Mouse (Mus musculus): ENCODE data around the gene Otoa.
A peak's percentile ranks its signal among the peaks of the same experiment; 100 is the strongest.

The Otoa gene

DNA sequence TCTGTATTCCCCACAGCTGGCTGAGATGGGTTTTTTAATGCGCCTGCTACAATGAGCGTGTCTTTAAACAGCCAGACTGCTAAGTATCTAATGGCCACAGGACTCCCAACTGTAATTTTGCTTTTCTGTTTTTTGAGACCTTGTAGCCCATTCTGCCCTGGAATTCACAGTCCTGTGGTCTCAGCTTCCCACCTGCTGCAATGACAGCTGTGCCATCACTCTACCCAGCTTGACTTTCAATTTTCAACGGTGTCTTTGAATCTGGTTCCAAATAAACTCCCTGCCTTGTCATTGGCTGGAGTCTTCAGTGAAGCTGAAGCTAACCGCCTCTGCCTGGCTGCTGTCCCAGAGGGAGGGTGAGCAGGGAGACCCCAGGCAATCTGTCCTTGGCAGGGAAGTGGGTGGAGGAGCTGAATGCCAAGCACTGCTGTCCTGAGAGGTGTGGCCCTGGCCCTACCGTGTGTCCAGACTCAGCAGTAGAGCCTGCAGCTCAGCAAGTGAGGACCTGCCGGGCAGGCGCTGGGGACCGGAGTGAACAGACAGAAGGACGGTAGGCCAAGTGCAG is 1.6 kb downstream of the Otoa start:
- DNase-seq (ENCODE audit: low spot score) = no peak

DNA sequence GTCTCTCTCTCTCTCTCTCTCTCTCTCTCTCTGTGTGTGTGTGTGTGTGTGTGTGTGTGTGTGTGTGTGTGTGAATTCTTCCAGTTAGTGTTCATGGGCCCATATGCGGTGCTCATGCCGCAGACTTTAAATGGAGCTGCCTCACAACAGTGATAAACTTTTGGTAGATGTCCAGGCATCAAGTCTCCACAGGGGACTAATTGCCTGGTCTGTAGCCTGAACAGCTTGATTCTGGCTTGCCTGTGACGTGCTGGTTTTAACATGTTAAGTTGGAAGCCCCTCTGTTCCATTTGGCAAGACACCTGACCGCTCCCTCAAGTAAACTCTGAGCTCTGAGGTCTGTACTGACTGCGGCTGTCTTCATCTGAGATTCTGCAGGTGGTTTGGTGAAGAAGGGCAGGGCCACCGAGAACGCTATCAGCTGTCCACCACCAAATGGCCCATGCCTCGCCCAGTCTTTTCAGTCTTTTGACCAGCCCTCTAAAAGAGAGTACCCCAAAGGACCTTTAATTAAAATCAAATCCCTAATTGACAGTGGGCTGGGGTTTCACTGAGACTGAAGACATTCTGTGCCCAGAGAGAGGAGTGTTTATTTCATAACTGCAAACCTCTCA is 3.5 kb downstream of the Otoa start:
- DNase-seq (ENCODE audit: low spot score) = no peak

DNA sequence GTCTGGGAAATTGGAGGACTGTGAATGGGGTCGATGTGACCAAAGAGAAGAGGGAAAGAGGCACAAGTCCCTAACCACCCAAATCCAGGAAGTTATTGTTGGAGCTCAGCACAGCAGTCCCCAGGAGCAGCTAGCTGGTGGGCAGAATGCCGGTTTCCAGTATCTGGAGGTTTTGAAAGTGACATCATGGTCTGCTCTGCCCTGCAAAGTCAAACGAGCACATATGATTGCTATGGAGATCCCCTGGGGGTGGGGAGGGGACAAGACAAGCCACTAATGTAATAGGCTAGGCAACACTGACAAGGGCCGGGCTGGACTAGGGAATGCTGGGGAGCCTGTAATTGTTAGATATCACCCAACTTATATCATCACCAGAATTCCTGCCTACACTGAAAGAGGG is 4.0 kb downstream of the Otoa start:
- no peak for DNase-seq (ENCODE audit: low spot score)

DNA sequence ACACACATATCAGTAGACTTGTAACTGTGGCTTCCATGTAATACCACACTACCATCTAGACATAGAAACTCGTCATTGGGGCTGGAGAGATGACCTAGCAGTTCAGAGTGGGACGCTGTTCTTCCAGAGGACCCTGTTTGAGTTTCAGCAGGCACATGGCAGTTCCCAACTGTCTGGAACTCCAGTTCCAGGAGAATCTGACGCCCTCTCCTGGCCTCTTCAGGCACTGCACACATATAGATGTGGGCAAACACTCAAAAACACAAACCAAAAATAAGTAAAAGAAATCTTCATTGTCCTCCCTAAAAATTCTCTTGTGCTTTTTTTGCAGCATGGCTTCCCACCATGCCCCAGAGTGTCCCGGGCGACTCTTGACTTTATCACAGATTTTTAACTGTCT is 7.3 kb downstream of the Otoa start:
- DNase-seq (ENCODE audit: low spot score) = no peak

DNA sequence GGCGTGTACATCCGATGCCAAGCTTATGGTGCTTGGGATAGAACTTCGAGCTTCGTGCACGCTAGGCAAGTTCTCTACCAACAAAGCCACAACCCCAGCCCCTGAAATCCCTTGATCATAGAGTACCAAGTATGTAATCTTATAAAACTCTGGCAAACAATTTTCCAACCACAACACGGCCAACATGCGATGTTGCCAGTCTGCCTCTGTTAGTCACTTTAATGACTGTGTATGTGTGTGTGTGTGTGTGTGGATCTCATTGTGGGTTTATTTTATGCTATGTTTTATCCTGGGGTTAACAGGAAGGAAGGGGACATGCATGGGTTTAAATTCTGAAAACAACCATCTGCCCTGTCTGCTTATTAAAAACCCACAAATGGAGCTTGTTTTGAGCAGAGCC is 9.3 kb downstream of the Otoa start:
- DNase-seq (ENCODE audit: low spot score) = no peak

DNA sequence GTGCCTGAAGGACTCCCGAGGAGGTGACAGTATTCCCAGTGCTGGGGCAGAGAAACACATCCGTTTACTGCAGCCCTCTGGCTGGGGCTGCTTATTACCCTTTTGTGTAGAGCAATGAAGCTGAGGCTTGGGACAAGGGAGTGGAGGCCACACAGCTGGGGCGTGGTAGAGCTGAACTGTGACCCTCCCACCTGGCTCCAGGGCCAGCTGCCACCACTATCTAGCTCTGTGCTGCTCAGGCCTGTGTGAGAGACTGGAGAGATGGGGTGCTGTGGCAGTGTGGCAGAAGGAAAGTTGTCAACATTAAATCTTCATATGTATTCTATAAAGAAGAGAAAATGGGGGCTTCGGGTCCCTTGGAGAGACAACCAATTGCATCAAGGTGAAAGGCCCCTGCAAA is 11.6 kb downstream of the Otoa start:
- no peak for DNase-seq (ENCODE audit: low spot score)

DNA sequence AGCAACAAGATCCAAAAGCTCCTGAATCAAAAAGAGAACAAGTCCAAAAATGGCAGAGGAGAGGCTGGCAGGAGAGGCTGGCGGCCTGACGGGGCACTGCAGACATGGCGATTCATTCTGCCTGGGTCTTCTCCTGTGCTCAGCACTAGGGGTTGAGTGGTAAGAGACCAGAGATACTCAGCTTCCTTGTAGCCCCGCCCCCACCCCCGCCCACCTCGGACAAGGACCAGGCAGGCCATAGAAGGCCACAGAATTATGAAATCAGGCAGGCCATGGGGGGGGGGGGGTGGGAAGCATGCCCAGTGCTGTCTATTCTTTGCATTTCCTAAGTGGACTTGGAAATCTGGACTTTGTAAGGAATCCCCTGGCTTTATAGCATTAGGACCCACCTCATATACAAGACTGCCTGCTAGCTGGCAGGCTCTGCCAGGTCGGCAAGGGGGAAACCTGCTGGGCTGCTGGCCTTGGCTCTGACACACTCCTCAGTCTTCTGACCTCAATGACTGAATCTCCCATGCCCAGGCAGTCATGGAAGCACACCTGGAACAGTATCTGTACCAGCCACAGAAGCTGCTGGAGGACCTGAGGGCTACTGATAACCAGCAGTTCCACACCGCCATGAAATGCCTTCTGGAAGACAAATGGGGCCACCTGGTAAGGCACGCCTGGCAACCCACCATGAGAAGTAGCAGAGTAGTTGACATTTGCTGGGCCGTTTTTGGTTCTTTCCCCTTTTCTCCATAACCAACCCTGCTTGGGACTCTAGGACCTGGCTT is 17.4 kb downstream of the Otoa start:
- no peak for DNase-seq (ENCODE audit: low spot score)

DNA sequence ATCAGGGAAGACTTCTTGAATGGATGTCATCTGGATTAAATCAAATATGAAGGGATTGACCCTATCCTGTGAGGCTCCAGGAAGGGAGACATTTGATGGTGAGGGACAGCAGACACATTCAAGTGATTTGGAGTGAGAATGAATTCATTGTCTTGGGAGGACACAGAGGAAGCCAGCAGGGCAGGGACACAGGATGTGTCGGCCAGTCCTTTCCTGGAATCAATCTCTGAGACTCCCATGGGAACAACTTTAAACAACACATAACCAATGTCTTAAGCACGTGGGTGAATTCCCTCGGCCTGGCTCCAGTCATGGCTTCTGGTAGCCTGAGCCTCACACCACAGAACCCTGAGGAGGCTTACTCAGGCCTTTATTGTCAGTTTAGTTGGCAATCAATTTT is 26.4 kb downstream of the Otoa start:
- no peak for DNase-seq (ENCODE audit: low spot score)

DNA sequence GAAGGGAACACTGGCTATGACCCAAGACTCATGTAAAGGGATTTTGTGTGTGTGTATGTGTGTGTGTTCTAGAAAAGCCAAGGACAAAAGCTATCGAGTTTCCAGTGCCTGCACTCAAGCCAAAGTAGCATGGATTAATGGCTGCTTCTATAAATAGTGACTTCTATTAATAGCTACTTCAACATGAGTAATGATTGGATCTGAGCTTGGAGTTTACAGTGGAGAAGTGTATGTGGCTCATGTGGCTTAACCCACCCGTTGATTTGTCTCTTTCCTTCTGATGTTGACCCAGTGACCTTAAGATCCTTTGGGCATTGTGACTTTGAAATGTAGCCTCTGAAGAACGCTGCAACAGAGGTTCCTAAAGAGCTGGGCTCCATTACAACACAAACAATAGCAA is 29.9 kb downstream of the Otoa start:
- no peak for DNase-seq (ENCODE audit: low spot score)

DNA sequence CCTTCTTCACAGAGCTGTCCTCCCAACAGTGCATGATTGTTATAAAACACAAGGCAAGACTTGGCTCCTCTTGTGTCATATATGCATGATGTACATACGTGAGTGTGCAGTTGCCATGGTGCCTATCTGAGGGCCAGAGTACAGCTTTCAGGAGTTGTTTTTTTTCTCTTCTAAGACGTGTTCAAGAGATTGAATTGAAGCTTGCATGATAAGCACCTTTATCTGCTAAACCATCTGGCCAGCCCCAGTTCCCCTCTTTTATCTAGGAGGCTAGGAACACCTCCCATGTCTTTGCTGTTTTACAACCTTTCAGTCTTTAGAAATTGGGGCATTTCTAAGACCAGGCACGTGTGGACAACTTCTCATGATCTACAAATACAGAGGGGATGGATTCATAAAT is 30.3 kb downstream of the Otoa start:
- DNase-seq (ENCODE audit: low spot score) = no peak

DNA sequence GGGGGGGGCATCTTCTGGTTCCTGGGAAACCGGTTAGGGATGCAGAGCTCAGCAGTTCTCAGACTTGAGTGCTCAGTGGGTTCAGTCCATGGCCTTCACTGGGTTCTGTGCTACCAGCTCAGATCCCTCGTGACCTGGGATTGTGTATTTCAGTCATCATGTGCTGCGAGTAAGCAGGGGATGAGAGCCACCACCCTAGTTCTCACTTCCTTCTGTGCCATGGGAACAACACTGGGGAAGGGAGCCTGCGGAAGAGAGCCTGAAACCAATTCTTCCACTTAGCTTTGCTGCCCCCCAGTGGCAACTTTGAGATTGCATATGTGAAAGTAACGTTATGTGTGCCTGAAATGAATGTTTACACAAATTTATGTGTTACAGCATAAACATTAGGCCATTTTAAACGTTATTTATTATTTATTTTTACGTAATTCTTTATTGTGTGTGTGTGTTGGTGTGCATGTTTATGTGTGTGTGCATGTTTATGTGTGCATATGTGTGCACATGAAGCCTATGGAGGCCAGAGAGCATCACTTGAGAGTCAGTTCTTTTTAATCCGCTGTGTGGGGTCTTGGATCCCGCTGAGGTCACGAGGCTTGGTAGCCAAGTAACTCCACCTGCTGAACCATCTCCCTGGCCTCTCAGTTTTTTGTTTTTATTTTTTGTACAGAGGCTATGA is 38.8 kb downstream of the Otoa start:
- DNase-seq (ENCODE audit: low spot score) = peak; percentile 87

DNA sequence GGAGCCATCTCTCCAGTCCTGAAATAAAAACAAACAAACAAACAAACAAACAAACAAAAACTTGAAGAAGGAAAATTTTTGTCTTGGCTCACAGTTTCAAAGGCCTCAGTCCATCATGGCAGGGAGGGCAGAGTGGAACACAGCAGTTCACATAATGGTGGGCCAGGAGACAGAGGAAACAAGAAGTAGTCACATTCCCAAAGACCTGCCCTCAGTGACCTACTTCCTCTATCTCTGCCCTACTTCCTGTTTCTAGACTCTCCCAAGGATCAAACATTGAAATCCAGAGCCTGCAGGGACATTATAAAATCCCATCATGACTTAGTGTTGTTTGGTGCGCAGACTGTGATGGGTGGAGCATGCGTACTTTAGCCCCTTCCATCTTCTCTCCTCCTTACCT is 49.4 kb downstream of the Otoa start:
- DNase-seq (ENCODE audit: low spot score) = no peak

DNA sequence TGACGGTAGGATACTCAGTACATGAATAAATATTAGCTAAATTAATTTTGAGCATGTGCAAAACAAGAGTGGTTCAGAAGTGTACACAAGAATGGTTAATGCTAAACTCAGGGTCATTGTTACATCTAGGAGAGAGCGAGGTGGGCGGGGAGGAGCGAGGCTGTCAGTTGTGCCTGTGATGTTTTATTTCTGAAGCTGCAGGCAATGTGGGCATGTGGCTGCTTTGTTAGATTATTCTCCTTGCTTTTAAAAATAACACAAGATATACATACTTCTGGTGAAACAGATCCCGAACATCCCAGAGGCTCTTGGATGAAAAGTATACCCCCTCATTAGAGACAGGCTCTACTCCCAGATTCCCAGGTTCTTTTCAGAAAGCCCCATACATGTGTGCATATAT is 59.8 kb downstream of the Otoa start:
- no peak for DNase-seq (ENCODE audit: low spot score)

DNA sequence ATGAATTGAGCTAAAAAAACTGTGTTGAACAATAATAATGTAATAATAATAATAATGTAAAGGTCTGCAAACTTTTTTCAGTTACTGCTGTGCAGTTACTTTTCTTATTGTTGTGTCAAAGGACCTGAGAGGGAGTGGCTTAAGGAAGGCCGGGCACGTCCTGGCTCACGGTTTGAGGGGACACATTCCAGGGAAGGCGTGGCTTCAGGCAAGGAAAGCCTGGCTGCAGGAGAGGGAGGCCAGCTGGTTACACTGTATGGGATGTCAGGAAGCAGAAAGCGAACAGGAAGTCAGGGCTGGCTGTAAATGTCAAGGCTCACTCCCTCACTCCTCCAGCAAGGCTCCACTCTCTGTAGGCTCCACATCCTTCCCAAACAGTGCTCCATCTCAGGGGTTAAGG is 69.2 kb downstream of the Otoa start:
- no peak for DNase-seq (ENCODE audit: low spot score)

DNA sequence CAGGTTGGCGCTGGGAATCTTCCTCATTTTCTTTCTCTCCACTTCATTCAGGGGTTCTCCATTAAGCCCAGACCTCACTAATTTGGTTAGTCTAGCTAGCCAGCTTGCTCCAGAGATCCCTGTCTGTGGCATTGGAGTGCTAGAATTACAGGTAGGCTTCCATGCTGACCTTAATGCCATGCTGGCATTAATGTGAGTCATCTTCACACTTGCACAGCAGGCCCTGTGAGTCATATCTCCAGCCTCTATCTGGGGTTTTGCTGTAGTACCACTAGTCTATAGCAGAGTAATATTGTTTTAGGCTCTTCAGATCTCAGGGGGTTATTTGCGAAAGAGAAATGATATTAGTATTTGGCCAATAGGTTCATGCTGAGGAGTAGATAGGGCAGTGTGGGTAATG is 70.7 kb downstream of the Otoa start:
- no peak for DNase-seq (ENCODE audit: low spot score)

DNA sequence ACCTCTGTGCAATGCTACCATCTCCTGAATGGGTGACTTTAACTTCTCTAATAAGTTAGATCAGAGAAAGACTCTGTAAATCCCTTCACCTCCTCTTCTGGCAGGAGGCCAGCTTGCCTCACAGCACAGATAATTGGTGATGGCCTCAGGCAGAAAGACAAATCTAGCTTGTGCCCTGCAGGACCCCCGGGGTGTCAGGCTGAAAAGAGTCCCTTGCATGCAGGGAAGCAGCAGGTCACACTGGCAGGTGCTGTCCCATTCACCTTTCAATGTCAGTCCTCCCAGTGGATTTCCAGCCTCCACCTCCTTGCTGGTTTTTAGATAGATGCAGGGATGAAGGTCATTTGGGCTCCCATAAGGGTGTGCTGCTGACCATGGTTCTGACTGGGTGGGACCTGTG is 84.2 kb downstream of the Otoa start:
- no peak for DNase-seq (ENCODE audit: low spot score)

DNA sequence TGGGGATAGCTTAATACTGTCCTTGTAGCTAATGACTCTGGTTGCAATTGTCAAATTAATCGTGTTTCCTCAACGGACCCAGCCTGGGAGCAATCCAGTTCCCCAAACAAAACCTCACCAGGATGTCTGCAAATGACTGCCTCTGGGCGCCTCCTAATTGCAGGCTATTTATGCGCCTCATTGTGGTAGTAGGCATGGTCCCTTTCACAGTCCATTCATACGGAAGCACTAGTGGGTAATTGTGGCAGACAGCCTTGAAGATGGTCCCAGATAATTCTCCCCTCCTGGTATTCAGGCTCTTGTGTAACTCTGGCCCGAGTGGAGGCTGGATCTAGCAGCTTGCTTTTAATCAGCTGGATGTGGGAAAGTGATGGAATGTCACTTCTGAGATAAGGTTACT is 90.4 kb downstream of the Otoa start:
- DNase-seq (ENCODE audit: low spot score) = no peak

DNA sequence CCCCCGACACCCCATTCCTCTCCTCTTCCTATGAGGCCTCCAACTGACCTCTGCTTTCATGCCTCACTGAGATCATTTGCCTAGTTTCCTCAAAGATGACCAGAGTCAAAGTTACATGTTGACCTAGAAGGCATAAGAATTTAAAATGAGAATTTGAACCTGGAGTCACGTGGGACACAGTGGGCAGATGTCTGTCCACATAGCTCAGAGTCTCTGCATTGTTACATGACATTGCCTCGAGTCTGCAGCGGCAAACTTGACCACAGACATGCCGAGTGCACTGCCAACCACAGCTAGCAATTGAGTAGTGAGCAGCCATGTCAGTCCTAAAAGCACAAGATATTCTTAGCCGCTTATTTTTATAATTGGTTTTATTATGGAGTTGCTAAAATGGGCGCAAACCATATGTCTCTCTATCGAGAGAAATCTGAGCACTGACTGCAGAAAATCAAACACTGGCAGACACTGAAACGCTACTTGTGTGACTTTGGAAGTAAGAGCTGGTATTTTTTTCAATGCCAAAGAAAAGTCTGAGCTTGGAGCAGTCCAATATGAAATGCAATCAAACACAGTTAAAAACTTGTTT is 105.8 kb downstream of the Otoa start:
- DNase-seq (ENCODE audit: low spot score) = no peak

DNA sequence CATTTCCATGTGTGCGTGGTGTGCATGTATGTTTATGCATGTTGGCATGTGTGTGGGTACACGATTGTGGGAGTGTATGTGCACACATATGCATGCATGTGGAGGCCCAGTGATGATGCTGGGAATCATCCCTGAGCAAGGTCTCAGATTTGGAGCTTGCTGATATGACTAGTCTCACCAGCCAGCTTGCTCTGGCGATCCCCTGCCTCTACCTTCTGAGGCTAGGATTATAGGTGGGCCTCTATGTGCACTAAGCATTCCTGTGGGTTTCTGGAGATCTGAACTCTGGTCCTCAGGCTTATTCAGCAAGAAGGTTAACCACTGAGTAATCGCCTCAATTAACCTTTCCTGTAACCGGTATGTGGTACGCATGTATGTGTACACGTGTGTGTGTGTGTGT is 107.5 kb downstream of the Otoa start:
- no peak for DNase-seq (ENCODE audit: low spot score)

DNA sequence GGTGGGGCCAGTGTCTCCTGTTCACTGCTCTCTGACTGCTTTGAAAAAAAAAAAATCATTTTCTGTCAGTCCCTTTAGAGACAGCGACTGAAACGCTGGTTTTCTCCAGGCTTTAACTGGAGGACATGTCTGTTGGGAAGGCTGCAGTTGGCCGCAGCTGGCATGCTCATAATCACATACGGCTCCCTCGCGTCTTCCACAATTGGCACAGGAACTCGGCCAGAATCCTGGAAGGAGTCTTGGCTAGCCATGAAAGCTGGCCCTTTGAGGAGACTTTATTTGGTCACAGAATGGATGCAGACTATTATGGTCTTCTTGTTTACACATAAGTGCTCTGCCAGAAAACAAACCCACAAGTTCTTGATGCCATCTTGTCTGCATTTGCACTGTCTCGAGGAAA is 117.5 kb downstream of the Otoa start:
- DNase-seq (ENCODE audit: low spot score) = no peak

DNA sequence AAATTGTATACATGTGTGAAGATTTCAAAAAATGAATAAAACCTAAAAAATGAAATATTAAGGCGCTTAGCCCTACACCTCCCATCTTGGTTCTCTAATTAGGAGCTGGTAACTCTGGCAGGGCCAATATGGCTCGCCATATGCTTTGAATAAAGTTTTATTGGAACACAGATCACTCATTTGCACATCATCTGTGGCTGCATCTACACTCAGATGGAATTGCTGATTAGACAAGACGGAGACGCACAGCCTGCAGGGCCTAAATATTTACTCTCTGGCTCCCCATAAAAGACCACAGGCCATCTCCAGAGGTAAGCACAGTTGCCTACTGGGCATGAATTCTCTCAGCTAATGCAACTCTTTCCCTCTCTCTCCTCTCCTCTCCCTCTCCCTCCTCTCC is 130.4 kb downstream of the Otoa start:
- DNase-seq (ENCODE audit: low spot score) = no peak

All from urinary bladder, postnatal 14 days (tissue).